Mouse (Mus musculus): ENCODE measurements at regions not wholly inside any gene's neighbourhood (a gene's known extent, or its start where the extent isn't known, plus 50 kb on each side); places are given as distances from the start of the nearest gene placed in this dataset.

DNA sequence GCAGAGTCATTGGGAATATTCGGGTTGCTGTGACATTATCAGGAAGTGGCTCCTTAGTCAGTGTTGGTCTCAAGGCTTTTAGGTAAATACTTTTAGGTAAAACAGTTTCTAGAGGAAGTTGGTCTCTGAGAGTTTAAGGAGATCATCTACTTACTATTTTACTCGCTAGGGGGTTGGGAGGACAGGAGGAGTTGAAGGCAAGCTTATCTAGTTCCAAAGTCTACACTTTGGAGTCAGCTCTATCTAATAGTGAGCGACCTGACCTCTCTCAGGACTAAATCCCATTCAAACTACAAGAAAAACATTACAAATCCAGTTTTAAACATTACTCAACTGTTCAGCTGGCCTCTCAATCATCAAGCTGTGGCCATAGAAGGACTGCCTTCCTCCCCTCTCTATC lies 287.1 kb downstream of the Maf start:
- TF ChIP-seq CTCF (IDR thresholded peaks at IDR 0.05; ENCODE audit: control insufficient read depth, insufficient read depth, insufficient replicate concordance, low read depth, low read length) (no peak), POLR2A (IDR thresholded peaks at IDR 0.05; ENCODE audit: control insufficient read depth, low read depth, low read length) (no peak)
- Histone ChIP-seq H3K4me1 (ENCODE audit: control insufficient read depth, insufficient read depth, low read length) (no peaks in the 10 kb centered on the region), H3K27me3 (ENCODE audit: control insufficient read depth, insufficient read depth, low read length) (no peaks in the 10 kb centered on the region), H3K4me3 (ENCODE audit: control insufficient read depth, low read depth, low read length) (no peak overlapping the region), H3K27ac (ENCODE audit: control insufficient read depth, insufficient read depth, low read depth, low read length) (no peak overlapping the region), H3K36me3 (ENCODE audit: control insufficient read depth, insufficient read depth, low read length) (no peaks in the 10 kb centered on the region)

DNA sequence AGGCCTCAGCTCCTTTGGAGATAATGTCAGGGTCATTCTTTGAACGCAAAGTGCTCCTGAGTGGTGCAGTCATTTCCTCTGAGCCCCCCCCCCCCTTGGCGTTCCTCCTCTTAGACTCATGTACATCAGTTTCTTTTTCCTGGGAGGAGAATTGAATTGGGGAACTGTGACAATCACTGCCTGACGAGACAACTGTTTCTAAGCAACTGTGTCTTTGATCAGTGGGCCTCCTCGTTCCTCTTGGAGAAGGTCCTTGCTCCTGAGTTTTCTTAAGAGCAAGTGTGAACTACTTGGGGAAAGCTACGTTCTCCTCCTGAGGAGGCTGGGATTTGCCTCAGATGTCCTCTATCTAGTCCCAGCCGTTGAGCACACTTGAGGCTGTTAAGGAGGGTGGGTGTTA lies 287.5 kb downstream of the Maf start:
- Histone ChIP-seq H3K27ac (ENCODE audit: control insufficient read depth, insufficient read depth, low read depth, low read length) (no peak overlapping the region), H3K27me3 (ENCODE audit: control insufficient read depth, insufficient read depth, low read length) (no peaks in the 10 kb centered on the region), H3K36me3 (ENCODE audit: control insufficient read depth, insufficient read depth, low read length) (no peaks in the 10 kb centered on the region), H3K4me1 (ENCODE audit: control insufficient read depth, insufficient read depth, low read length) (no peaks in the 10 kb centered on the region), H3K4me3 (ENCODE audit: control insufficient read depth, low read depth, low read length) (no peak overlapping the region)
- TF ChIP-seq POLR2A (IDR thresholded peaks at IDR 0.05; ENCODE audit: control insufficient read depth, low read depth, low read length) (no peak), CTCF (IDR thresholded peaks at IDR 0.05; ENCODE audit: control insufficient read depth, insufficient read depth, insufficient replicate concordance, low read depth, low read length) (no peak)

DNA sequence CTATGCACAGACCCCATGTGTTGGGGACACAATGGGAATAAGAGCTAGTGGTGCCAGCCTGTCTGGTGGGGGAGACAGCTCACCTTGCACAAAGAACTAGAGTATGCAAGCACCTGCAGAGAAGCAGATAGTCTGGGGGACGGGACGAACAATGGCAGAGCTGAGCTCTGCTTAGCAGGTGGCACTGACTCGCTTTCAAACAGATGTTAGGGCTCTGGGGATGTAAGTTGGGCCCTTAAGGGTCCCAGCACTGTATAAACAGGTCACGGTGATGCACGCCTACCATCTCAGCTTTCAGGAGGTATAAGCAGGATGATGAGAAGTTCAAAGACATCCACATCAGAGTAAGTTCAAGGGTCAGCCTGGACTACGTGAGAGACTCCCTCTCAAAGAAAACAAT lies 289.5 kb downstream of the Maf start:
- no peak overlapping the region for H3K27ac ChIP-seq (ENCODE audit: control insufficient read depth, insufficient read depth, low read depth, low read length)
- peaks cover 2% of the 10 kb centered on the region; the same call in 1 of the 2 replicates for H3K4me1 ChIP-seq (ENCODE audit: control insufficient read depth, insufficient read depth, low read length)
- TF ChIP-seq CTCF (IDR thresholded peaks at IDR 0.05; ENCODE audit: control insufficient read depth, insufficient read depth, insufficient replicate concordance, low read depth, low read length), result no peak
- no peak for TF ChIP-seq POLR2A (IDR thresholded peaks at IDR 0.05; ENCODE audit: control insufficient read depth, low read depth, low read length)
- no peak overlapping the region for H3K4me3 ChIP-seq (ENCODE audit: control insufficient read depth, low read depth, low read length)
- no peaks in the 10 kb centered on the region for H3K27me3 ChIP-seq (ENCODE audit: control insufficient read depth, insufficient read depth, low read length)
- no peaks in the 10 kb centered on the region for H3K36me3 ChIP-seq (ENCODE audit: control insufficient read depth, insufficient read depth, low read length)

DNA sequence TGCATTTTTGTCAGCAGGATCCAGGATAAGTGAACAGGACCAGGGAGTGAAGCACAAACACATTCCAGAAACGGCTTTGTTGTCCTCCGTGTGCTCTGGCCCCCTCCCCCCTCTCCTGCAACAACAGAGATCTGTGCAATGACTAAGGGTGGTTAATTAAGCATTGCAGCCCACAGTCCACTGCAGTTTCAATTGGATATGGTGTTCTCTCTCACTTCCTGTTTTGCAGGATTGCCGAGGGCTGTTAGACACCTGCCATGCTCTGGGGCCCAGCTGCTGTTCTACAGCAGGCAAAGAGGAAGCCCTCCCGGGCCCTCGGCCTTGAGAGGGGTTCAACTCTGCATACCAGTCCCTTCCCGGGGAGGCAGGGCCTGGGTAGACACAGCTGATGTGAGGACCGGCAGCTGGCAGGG lies 293.5 kb downstream of the Maf start:
- Histone ChIP-seq H3K4me3 (ENCODE audit: control insufficient read depth, low read depth, low read length) (no peak overlapping the region), H3K27ac (ENCODE audit: control insufficient read depth, insufficient read depth, low read depth, low read length) (no peak overlapping the region), H3K27me3 (ENCODE audit: control insufficient read depth, insufficient read depth, low read length) (no peaks in the 10 kb centered on the region), H3K4me1 (ENCODE audit: control insufficient read depth, insufficient read depth, low read length) (peaks cover 2% of the 10 kb centered on the region; the same call in 1 of the 2 replicates), H3K36me3 (ENCODE audit: control insufficient read depth, insufficient read depth, low read length) (no peaks in the 10 kb centered on the region)
- TF ChIP-seq POLR2A (IDR thresholded peaks at IDR 0.05; ENCODE audit: control insufficient read depth, low read depth, low read length) (no peak), CTCF (IDR thresholded peaks at IDR 0.05; ENCODE audit: control insufficient read depth, insufficient read depth, insufficient replicate concordance, low read depth, low read length) (no peak)

DNA sequence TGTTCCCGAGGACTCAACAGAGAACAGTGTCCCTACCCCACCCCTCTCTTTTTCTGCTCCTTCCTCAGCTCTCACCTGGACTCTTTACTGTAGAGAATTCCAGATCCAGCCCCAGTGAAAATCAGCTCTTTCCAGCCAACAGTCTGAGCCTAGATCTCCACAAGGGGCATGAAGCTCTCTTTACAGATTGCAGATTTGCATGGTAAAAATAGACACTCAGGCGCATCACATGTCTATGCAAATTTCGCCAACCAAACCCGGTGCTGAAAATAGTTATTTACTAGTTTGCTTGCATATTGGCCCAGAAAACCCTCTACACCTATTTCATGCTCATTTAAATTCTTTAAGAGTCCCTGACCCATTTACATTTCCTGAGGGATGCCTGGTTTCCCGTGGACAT lies 295.8 kb downstream of the Maf start:
- no peaks in the 10 kb centered on the region for H3K27me3 ChIP-seq (ENCODE audit: control insufficient read depth, insufficient read depth, low read length)
- TF ChIP-seq POLR2A (IDR thresholded peaks at IDR 0.05; ENCODE audit: control insufficient read depth, low read depth, low read length) (no peak), CTCF (IDR thresholded peaks at IDR 0.05; ENCODE audit: control insufficient read depth, insufficient read depth, insufficient replicate concordance, low read depth, low read length) (no peak)

DNA sequence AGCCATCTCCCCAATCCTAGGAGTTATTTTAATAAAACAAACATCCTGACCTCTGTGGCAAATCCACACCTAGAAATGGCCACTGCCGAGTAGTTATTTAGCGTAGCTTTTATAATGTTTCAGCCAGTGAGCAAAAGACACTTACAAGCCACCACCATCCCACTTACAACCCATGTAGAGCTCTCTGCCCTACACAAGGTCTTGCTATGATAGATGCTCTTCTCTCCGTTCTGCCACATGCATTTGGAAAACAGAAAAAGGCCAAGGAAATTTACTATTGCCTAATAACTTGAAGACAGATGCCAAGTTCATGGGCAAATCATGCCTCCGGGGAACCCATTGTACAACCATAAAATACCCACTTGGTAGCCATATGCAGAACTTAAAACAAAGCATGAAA lies 296.5 kb downstream of the Maf start:
- Histone ChIP-seq H3K36me3 (ENCODE audit: control insufficient read depth, insufficient read depth, low read length) (no peaks in the 10 kb centered on the region), H3K4me3 (ENCODE audit: control insufficient read depth, low read depth, low read length) (no peak overlapping the region), H3K27ac (ENCODE audit: control insufficient read depth, insufficient read depth, low read depth, low read length) (no peak overlapping the region), H3K4me1 (ENCODE audit: control insufficient read depth, insufficient read depth, low read length) (peaks cover 2% of the 10 kb centered on the region; the same call in 1 of the 2 replicates), H3K27me3 (ENCODE audit: control insufficient read depth, insufficient read depth, low read length) (no peaks in the 10 kb centered on the region)
- TF ChIP-seq POLR2A (IDR thresholded peaks at IDR 0.05; ENCODE audit: control insufficient read depth, low read depth, low read length) (no peak), CTCF (IDR thresholded peaks at IDR 0.05; ENCODE audit: control insufficient read depth, insufficient read depth, insufficient replicate concordance, low read depth, low read length) (no peak)

More for the DNA sequence above, 295.8 kb downstream of the Maf start:
- H3K36me3 ChIP-seq (ENCODE audit: control insufficient read depth, insufficient read depth, low read length), result no peaks in the 10 kb centered on the region
- H3K27ac ChIP-seq (ENCODE audit: control insufficient read depth, insufficient read depth, low read depth, low read length), result no peak overlapping the region
- H3K4me3 ChIP-seq (ENCODE audit: control insufficient read depth, low read depth, low read length), result no peak overlapping the region
- H3K4me1 ChIP-seq (ENCODE audit: control insufficient read depth, insufficient read depth, low read length), result peaks cover 2% of the 10 kb centered on the region; the same call in 1 of the 2 replicates

DNA sequence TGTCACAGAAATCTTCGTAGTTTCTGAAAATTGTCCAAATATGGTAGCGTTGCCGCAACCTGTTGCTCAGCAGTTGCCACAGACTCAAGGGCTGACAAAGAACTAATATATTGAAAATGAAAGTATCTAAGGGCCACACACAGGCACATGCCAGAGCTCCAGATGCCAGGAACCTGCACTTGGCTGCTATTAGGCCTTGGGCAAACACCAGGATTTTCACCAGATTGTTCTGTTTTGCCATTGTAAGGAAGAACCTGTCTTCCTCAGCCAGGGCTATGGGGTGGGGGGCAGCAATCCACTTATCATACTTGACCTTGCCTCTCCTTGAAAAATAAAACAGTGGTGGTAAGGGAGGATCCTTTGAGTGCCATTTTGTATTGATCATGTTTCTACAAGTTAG lies 297.4 kb downstream of the Maf start:
- peaks cover 2% of the 10 kb centered on the region; the same call in 1 of the 2 replicates for H3K4me1 ChIP-seq (ENCODE audit: control insufficient read depth, insufficient read depth, low read length)
- no peaks in the 10 kb centered on the region for H3K36me3 ChIP-seq (ENCODE audit: control insufficient read depth, insufficient read depth, low read length)

DNA sequence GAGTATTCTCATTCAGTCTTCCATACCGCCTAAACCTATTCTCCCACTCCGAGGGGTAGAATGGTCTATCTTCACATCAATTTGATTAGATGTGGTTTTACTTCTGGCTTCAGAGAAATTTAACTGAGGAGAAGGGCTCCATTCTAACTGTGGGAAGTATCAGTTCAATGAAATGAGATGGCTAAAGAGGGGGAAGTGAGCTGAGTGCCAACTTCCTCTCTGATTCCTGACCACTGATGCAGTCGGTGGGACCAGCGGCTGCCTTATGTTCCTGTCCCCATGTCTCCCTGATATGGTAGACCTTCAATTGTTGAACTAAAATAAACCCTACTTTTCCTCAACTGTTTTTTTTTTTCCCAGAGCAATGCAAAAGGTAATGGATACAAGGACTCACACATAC lies 300.1 kb downstream of the Maf start:
- H3K27ac ChIP-seq (ENCODE audit: control insufficient read depth, insufficient read depth, low read depth, low read length), result no peak overlapping the region
- no peaks in the 10 kb centered on the region for H3K27me3 ChIP-seq (ENCODE audit: control insufficient read depth, insufficient read depth, low read length)
- TF ChIP-seq POLR2A (IDR thresholded peaks at IDR 0.05; ENCODE audit: control insufficient read depth, low read depth, low read length) (no peak), CTCF (IDR thresholded peaks at IDR 0.05; ENCODE audit: control insufficient read depth, insufficient read depth, insufficient replicate concordance, low read depth, low read length) (no peak)
- no peak overlapping the region for H3K4me3 ChIP-seq (ENCODE audit: control insufficient read depth, low read depth, low read length)
- no peaks in the 10 kb centered on the region for H3K36me3 ChIP-seq (ENCODE audit: control insufficient read depth, insufficient read depth, low read length)
- H3K4me1 ChIP-seq (ENCODE audit: control insufficient read depth, insufficient read depth, low read length), result no peaks in the 10 kb centered on the region

More for the DNA sequence above, 297.4 kb downstream of the Maf start:
- H3K4me3 ChIP-seq (ENCODE audit: control insufficient read depth, low read depth, low read length), result no peak overlapping the region
- no peaks in the 10 kb centered on the region for H3K27me3 ChIP-seq (ENCODE audit: control insufficient read depth, insufficient read depth, low read length)
- TF ChIP-seq POLR2A (IDR thresholded peaks at IDR 0.05; ENCODE audit: control insufficient read depth, low read depth, low read length) (no peak), CTCF (IDR thresholded peaks at IDR 0.05; ENCODE audit: control insufficient read depth, insufficient read depth, insufficient replicate concordance, low read depth, low read length) (no peak)
- H3K27ac ChIP-seq (ENCODE audit: control insufficient read depth, insufficient read depth, low read depth, low read length), result no peak overlapping the region

Measured in testis, adult 2 months (tissue).